Mouse (Mus musculus): Measurements from ENCODE around the gene Fgfr2. TPM values are rescaled to one million over a fixed set of nuclear protein-coding genes. Genes with fewer than 3 reads are reported as not detected.

Gene Fgfr2
- polyA plus RNA-seq, 1 experiment from 2014 or later: 99.3 TPM

DNA sequence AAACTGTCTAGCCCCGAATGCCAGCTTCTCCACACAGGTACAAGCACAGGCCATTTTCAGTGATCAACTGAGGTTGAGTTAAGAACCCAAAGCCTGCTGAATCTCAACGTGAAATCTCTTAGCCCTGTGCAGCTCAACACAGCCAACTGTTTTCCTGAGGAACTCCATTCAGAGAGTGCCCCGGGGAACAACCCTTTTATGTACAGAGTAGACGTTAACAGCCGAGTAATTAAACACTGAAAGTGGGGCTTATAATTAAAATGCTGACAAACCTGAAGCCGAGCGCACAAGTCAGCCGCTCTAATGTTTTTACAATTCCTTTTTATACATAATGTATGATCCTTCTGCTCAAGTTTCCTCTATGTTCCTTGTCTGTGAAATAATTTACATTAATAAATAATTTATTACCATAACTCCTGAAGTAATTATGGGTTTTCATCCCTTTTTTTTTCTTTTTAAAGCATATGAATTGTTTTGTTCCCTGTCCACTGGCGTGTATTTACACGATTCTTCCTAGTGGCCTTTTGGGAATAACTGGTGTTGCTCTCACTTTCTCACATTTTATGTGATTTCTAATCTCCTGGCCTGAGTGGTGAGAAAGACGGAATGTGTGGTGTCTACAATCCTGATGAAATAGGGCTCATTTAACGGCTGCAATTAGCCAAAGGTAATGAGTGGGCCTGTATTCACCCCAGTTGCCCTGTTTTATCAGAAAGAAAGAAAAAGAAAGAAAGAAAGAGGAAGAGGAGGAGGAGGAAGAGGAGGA is 355.7 kb downstream of the Fgfr2 start:
- Histone ChIP-seq H3K27me3 (ENCODE audit: low read depth, poor library complexity, severe bottlenecking) (no peaks in the 10 kb centered on the region), H3K4me1 (no peaks in the 10 kb centered on the region; the same call in 1 of the 2 replicates), H3K4me3 (no peak overlapping the region), H3K36me3 (peaks cover 61% of the 10 kb centered on the region), H3K27ac (replicated peaks) (no peak overlapping the region), H3K9me3 (replicated peaks) (no peaks in the 10 kb centered on the region)
- DNase-seq (ENCODE audit: low spot score): no peak
- 75% methylated on average over 12 of the region's 12 CpGs for WGBS

DNA sequence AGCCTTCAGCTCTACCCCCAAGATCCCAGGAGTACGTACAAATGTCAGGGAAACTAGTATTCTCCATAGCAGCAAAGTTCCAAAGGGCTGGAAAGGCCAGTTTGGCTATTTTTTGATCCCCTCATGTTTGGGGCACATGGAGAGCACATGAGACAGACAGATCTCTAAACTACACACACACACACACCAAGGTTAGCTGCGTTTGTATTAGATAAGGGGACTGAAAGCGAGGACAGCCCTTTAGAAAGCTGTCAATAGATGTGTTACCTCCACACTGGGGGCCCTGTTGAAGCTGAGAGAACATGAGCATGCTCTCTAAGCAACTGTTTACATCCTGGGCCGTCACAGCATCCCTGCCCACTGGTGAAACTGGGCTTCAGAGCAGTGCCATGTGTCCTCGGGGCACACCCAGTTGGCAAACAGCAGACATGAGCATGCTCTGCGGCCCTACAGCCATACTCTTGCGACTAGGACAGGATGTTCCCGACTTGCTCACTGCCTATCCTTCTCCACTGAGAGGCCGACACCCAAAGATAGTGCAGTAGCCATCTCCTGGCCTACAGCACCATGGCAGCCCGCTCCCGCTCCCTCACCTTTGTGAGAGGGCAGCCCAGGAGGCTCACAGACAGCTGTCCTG is 356.8 kb downstream of the Fgfr2 start:
- 95% methylated on average over 11 of the region's 11 CpGs for WGBS
- Histone ChIP-seq H3K4me3 (no peak overlapping the region), H3K4me1 (no peaks in the 10 kb centered on the region; the same call in 1 of the 2 replicates), H3K27ac (replicated peaks) (no peak overlapping the region), H3K27me3 (ENCODE audit: low read depth, poor library complexity, severe bottlenecking) (no peaks in the 10 kb centered on the region), H3K9me3 (replicated peaks) (no peaks in the 10 kb centered on the region), H3K36me3 (peaks cover 51% of the 10 kb centered on the region)
- no peak for DNase-seq (ENCODE audit: low spot score)

- no peak overlapping the region for H3K4me3 ChIP-seq
- 90% methylated on average over 3 of the region's 3 CpGs for WGBS
- no peak for DNase-seq (ENCODE audit: low spot score)
- no peaks in the 10 kb centered on the region for H3K9me3 ChIP-seq (replicated peaks)
- no peak overlapping the region for H3K27ac ChIP-seq (replicated peaks)
- peaks cover 47% of the 10 kb centered on the region for H3K36me3 ChIP-seq
- no peaks in the 10 kb centered on the region for H3K27me3 ChIP-seq (ENCODE audit: low read depth, poor library complexity, severe bottlenecking)
- no peaks in the 10 kb centered on the region; the same call in 1 of the 2 replicates for H3K4me1 ChIP-seq
Observed at GRCm38 (mm10) chr7:132765629-132766186, 357.4 kb downstream of the Fgfr2 start.

- Histone ChIP-seq H3K4me1 (peaks cover 3% of the 10 kb centered on the region; the same call in 1 of the 2 replicates), H3K9me3 (replicated peaks) (no peaks in the 10 kb centered on the region), H3K36me3 (peaks cover 45% of the 10 kb centered on the region), H3K27me3 (ENCODE audit: low read depth, poor library complexity, severe bottlenecking) (no peaks in the 10 kb centered on the region), H3K27ac (replicated peaks) (no peak overlapping the region), H3K4me3 (no peak overlapping the region)
- WGBS: 88% methylated on average over 4 of the region's 4 CpGs
- DNase-seq (ENCODE audit: low spot score): no peak
Observed at GRCm38 (mm10) chr7:132764896-132765491, 358.2 kb downstream of the Fgfr2 start.

GRCm38 (mm10) chr7:132764314-132764713 is 358.8 kb downstream of the Fgfr2 start:
- WGBS: 94% methylated on average over 4 of the region's 4 CpGs
- H3K4me1 ChIP-seq: peaks cover 5% of the 10 kb centered on the region; the same call in 1 of the 2 replicates
- no peaks in the 10 kb centered on the region for H3K27me3 ChIP-seq (ENCODE audit: low read depth, poor library complexity, severe bottlenecking)
- peaks cover 46% of the 10 kb centered on the region for H3K36me3 ChIP-seq
- H3K27ac ChIP-seq (replicated peaks): no peak overlapping the region
- no peak overlapping the region for H3K4me3 ChIP-seq
- DNase-seq (ENCODE audit: low spot score): no peak
- H3K9me3 ChIP-seq (replicated peaks): no peaks in the 10 kb centered on the region

GRCm38 (mm10) chr7:132763911-132764310 is 359.2 kb downstream of the Fgfr2 start:
- H3K4me1 ChIP-seq: peaks cover 5% of the 10 kb centered on the region; the same call in 1 of the 2 replicates
- H3K4me3 ChIP-seq: no peak overlapping the region
- no peak for DNase-seq (ENCODE audit: low spot score)
- H3K27me3 ChIP-seq (ENCODE audit: low read depth, poor library complexity, severe bottlenecking): no peaks in the 10 kb centered on the region
- peaks cover 46% of the 10 kb centered on the region for H3K36me3 ChIP-seq
- whole genome bisulfite sequencing: 91% methylated on average over 5 of the region's 5 CpGs
- H3K9me3 ChIP-seq (replicated peaks): no peaks in the 10 kb centered on the region
- H3K27ac ChIP-seq (replicated peaks): no peak overlapping the region

DNA sequence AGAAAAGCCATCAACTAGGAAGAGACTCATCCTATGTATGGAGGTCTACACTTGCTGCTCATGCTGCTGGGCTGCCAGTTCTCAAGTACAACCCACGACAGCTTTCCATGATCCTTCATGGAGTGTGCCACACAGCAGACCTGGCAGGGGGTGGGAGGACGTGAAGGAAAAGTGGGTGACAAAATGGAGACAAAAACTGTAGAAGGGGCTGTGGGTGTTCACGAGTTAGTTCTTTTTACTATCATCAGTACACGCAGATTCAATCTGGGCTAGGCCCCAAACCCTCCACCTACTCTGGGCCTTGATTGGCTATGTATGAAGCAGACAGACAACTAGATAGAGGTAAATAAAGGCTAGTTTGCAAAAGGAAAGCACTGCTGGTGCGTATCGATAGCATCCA is 359.8 kb downstream of the Fgfr2 start:
- Histone ChIP-seq H3K9me3 (replicated peaks) (no peaks in the 10 kb centered on the region), H3K27ac (replicated peaks) (no peak overlapping the region), H3K36me3 (peaks cover 46% of the 10 kb centered on the region), H3K4me1 (peaks cover 5% of the 10 kb centered on the region; the same call in 1 of the 2 replicates), H3K27me3 (ENCODE audit: low read depth, poor library complexity, severe bottlenecking) (no peaks in the 10 kb centered on the region), H3K4me3 (no peak overlapping the region)
- DNase-seq (ENCODE audit: low spot score): no peak
- 93% methylated on average over 6 of the region's 6 CpGs for WGBS

GRCm38 (mm10) chr7:132761409-132761808 is 361.7 kb downstream of the Fgfr2 start:
- Histone ChIP-seq H3K9me3 (replicated peaks) (no peaks in the 10 kb centered on the region), H3K4me3 (no peak overlapping the region), H3K4me1 (0 out of 2 replicates have a peak, but pooled peaks cover 5% of the 10 kb centered on the region), H3K27ac (replicated peaks) (no peak overlapping the region), H3K27me3 (ENCODE audit: low read depth, poor library complexity, severe bottlenecking) (no peaks in the 10 kb centered on the region), H3K36me3 (peaks cover 59% of the 10 kb centered on the region)
- WGBS: 92% methylated on average over 2 of the region's 2 CpGs
- no peak for DNase-seq (ENCODE audit: low spot score)

- Histone ChIP-seq H3K36me3 (peaks cover 60% of the 10 kb centered on the region), H3K27me3 (ENCODE audit: low read depth, poor library complexity, severe bottlenecking) (no peaks in the 10 kb centered on the region), H3K4me1 (0 out of 2 replicates have a peak, but pooled peaks cover 5% of the 10 kb centered on the region), H3K9me3 (replicated peaks) (no peaks in the 10 kb centered on the region), H3K4me3 (no peak overlapping the region), H3K27ac (replicated peaks) (no peak overlapping the region)
- no peak for DNase-seq (ENCODE audit: low spot score)
- WGBS: 95% methylated on average over 6 of the region's 6 CpGs
Observed at GRCm38 (mm10) chr7:132760589-132761180, 362.5 kb downstream of the Fgfr2 start.

- WGBS: 92% methylated on average over 6 of the region's 6 CpGs
- DNase-seq (ENCODE audit: low spot score): no peak
- Histone ChIP-seq H3K4me1 (0 out of 2 replicates have a peak, but pooled peaks cover 5% of the 10 kb centered on the region), H3K36me3 (peaks cover 57% of the 10 kb centered on the region), H3K4me3 (no peak overlapping the region), H3K9me3 (replicated peaks) (no peaks in the 10 kb centered on the region), H3K27ac (replicated peaks) (peak overlapping the region; percentile 61), H3K27me3 (ENCODE audit: low read depth, poor library complexity, severe bottlenecking) (no peaks in the 10 kb centered on the region)
Observed at GRCm38 (mm10) chr7:132759926-132760325, 363.2 kb downstream of the Fgfr2 start.

DNA sequence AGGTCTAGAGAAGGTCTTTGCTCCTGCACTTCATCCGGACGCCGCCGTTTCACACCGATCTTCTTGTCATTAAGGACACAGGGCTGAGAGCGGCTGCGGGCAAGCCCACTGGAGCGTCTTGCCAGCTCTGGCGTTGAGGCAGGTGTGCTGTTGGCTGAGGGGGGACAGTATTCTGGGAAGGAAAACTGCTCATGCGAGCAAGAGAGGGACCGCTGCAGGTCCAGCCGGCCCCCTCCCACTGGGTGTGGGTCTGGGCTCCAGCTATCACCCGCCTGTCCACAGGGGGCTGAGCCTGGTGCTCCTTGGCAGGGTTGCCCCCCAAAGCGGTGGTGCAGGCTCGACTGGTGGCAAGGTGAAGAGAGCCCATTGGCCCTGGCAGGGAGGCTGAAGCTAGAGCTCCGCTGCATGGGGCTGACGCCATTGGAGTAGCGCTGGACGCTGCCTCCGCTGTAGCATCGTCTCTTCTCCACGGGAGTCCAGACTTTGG is 363.7 kb downstream of the Fgfr2 start:
- Histone ChIP-seq H3K27ac (replicated peaks) (peak overlapping the region; percentile 61), H3K36me3 (peaks cover 56% of the 10 kb centered on the region), H3K4me1 (0 out of 2 replicates have a peak, but pooled peaks cover 6% of the 10 kb centered on the region), H3K9me3 (replicated peaks) (no peaks in the 10 kb centered on the region), H3K27me3 (ENCODE audit: low read depth, poor library complexity, severe bottlenecking) (no peaks in the 10 kb centered on the region), H3K4me3 (no peak overlapping the region)
- DNase-seq (ENCODE audit: low spot score): no peak
- WGBS: 93% methylated on average over 22 of the region's 22 CpGs

DNA sequence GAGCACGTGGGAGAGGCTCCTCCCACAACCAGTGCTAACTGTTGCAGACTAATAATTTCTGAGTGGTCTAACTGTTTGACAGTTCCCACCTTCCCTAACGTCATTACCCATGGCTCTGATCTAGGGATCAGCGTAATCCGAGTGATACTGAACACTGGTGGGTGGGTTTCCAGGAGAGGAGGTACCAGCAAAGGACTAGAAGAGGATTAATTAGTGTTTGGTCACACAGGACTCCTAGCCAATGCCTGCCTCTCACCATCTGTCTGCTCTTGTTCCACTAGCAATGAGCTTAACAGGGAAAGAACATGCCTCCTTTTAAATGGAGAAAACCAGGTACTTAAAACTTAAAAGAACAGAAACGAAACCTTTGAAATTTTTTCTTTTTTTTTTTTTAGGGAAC is 364.3 kb downstream of the Fgfr2 start:
- Histone ChIP-seq H3K4me1 (peaks cover 11% of the 10 kb centered on the region; the same call in 1 of the 2 replicates), H3K9me3 (replicated peaks) (no peaks in the 10 kb centered on the region), H3K4me3 (no peak overlapping the region), H3K36me3 (peaks cover 53% of the 10 kb centered on the region), H3K27ac (replicated peaks) (no peak overlapping the region), H3K27me3 (ENCODE audit: low read depth, poor library complexity, severe bottlenecking) (no peaks in the 10 kb centered on the region)
- 75% methylated on average over 5 of the region's 5 CpGs for WGBS
- no peak for DNase-seq (ENCODE audit: low spot score)
